Mouse (Mus musculus): ENCODE measurements at regions not wholly inside any gene's neighbourhood (a gene's known extent, or its start where the extent isn't known, plus 50 kb on each side); places are given as distances from the start of the nearest gene placed in this dataset.

DNA sequence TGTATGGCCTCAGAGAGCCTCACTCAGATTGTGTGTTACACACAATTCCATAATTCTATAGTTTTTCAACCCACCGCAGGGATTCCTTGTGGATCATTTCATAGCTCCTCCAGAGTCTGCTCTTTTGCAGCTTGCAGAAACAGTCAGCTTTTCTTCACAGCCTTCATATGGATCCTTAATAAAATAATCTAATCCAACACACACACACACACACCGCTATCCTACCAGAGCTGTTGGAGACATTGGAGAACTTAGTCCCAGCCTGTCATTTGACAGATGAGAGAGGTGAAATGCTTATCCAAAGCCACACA, 71.2 kb upstream of the Foxo1 start:
- DNase-seq (ENCODE audit: low read depth, low spot score) = no peak

GRCm38 (mm10) chr3:52197982-52198750, 70.0 kb upstream of the Foxo1 start:
- peak; percentile 41 for DNase-seq (ENCODE audit: low read depth, low spot score)

GRCm38 (mm10) chr3:52198751-52199738, 69.1 kb upstream of the Foxo1 start:
- DNase-seq (ENCODE audit: low read depth, low spot score) = peak; percentile 49

- no peak for DNase-seq (ENCODE audit: low read depth, low spot score)
Observed at GRCm38 (mm10) chr3:52200106-52200505, 68.0 kb upstream of the Foxo1 start.

DNA sequence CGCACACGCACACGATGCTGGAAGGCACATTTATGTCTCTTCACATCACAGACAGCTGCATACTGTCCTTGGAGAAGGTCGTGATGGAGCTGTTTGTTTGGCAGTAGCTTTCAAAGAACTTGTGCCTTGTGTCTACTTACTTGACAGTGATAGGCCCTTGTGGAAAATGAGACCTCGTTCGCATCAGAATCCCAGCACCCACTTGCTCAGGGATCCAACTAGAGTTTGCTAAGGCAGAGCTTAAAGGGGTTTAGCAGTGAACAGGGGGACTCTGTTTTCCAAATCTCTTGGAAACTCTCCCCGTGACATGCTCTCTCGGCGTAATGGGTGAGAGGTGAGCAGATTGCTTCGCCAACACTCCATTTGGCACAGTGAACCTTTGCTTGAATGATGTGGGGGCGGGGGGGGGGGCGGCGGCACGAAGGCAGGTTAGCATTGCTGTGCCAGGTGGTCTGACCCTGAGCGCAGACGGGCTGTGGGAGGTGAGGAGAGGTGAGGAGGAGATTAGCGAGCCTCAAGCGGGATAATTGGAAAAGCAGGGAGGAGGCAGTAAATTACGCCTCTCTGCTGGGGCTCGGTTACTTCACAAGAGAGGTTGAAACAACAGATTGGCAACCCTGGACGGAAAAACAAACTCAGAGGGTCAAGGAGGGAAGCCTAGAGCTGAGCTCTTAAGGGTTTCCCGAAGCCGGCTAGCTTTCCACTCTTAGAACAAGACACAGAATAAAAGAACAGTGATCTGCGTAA, 57.4 kb upstream of the Foxo1 start:
- no peak for DNase-seq (ENCODE audit: low read depth, low spot score)

DNA sequence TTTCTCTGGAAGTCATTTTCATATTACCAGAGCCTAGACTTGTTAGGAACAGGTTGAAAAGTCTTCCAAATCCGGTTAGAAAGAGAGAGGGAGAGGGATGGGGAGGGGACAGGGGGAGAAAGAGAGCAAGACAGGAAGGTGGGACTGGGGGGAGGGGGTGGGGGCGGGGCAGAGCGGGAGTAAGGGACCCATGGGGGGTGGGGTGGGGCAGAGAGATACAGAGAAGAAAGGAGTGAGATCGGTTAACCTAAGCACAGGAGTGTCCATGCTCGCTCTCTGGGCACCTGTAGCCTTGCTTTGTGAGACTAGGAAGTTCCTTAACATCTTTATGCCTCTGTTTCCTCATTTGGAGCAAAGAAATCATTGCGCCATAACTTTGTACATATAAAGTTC, 56.8 kb upstream of the Foxo1 start:
- DNase-seq (ENCODE audit: low read depth, low spot score) = no peak

DNA sequence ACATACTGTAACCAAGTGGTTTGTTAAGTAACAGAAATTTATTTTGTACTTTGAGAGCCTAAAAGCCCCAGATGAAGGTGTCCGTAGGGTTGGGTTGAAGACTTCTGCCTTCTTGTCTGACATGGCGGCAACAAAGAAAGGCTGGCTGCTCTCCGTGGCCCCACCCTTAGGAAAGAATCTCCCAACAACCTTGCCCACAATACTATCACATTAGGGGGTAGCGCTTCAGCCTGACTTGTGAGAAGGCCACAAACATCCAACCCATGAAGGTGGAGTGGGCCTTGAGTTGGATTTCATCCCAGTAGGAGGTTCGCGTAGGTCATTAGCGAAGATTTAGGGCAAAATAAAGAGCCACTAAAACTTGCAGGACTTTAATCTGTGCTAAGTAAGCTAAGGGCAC, 54.0 kb upstream of the Foxo1 start:
- peak; percentile 44 for DNase-seq (ENCODE audit: low read depth, low spot score)

DNA sequence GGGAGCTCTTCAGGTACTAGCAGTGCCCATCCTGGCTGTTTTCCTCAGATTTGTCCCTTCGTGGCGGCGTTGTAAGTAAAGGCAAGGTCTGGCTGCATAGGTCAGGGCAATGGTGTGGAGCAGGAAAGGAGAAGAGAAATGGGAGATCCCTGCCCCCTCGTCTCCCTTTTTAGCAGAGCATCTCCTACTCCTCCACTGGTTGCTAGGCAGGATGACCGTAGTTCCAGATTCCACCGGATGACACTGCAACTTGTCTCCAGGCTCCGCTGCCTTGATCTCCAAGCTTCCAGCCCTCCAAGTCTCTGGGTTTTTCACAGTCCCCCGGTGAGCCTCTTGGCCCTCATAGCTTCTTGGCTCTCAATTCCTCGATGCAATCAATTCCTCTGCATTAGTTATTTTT, 53.1 kb upstream of the Foxo1 start:
- DNase-seq (ENCODE audit: low read depth, low spot score) = no peak

Measured in ZHBTc4 (cell line).